Mouse (Mus musculus) neural tube, embryonic 10.5 days (tissue): ENCODE data around the gene Tnfrsf1b.
"Not testable (repeated sequence)": the region's sequence is repeated elsewhere in the genome, so short reads cannot be mapped to it uniquely, and the experiment has no call there.

Source experiments
- DNase-seq: peaks from one replicate; pipeline ENCODE4 v3.0.0-alpha.2; 2017; ENCODE audit warnings: low spot score; ENCODE audit errors: extremely low spot score

The Tnfrsf1b gene

GRCm38 (mm10) chr4:145193406-145193805 is 53.3 kb downstream of the Tnfrsf1b start:
- DNase-seq, result no peak

GRCm38 (mm10) chr4:145192686-145193085 is 54.0 kb downstream of the Tnfrsf1b start:
- DNase-seq, result no peak

- no peak for DNase-seq
Measured at GRCm38 (mm10) chr4:145188561-145188960, 58.1 kb downstream of the Tnfrsf1b start.

- DNase-seq, result no peak
Measured at GRCm38 (mm10) chr4:145187619-145188018, 59.1 kb downstream of the Tnfrsf1b start.

GRCm38 (mm10) chr4:145178918-145179549 is 67.6 kb downstream of the Tnfrsf1b start:
- no peak for DNase-seq

GRCm38 (mm10) chr4:145165542-145165941 is 81.1 kb downstream of the Tnfrsf1b start:
- not testable (repeated sequence) for DNase-seq

GRCm38 (mm10) chr4:145164111-145164510 is 82.6 kb downstream of the Tnfrsf1b start:
- no peak for DNase-seq
